Mouse (Mus musculus) embryonic fibroblast, embryonic 13.5 days (primary cell): Measurements from ENCODE around the gene 4932438H23Rik.

Experiments
- CTCF ChIP-seq: IDR thresholded peaks from 2 replicates; pipeline ENCODE4 v1.5.1; 2011; ENCODE audit warnings: mild to moderate bottlenecking, control low read depth, low read length, moderate library complexity, borderline replicate concordance; ENCODE audit not compliant: insufficient read depth
- POLR2A ChIP-seq: IDR thresholded peaks from 2 replicates; pipeline ENCODE4 v1.6.1; 2011; ENCODE audit warnings: low read depth, mild to moderate bottlenecking, control low read depth, low read length, moderate library complexity

GRCm38 (mm10) chr16:91138151-91138550 lies 43.2 kb upstream of the 4932438H23Rik start:
- TF ChIP-seq CTCF, result no peak
- no peak for TF ChIP-seq POLR2A
